Mouse (Mus musculus): Measurements from ENCODE around the gene Foxp1.

DNA sequence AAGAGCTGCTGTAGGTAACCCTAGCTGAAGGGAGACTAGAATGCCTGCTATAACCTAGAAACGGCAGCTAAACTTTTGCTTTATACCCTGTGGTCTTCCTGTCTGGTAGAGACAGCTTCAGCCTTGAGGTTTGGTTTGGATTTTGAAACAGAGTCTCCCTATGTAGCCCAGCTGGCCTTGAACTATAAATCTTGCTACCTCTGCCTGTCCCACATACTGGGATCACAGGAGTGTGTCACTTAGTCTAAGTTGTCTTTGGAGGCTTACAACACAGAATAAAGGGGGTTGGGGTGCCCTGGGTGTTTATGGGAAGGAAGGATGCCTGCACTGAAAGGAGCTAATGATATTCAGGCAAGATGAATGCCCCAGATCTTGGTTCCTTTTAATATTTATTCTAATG is 30.3 kb upstream of the Foxp1 start:
- TF ChIP-seq CTCF (IDR thresholded peaks at IDR 0.05; ENCODE audit: low read depth, low read length) (no peak), GATA1 (IDR thresholded peaks at IDR 0.05; ENCODE audit: borderline replicate concordance, low read length) (no peak), GATA2 (IDR thresholded peaks at IDR 0.05; ENCODE audit: borderline replicate concordance, low read depth, low read length) (no peak), TAL1 (conservative IDR thresholded peaks at IDR 0.05; ENCODE audit: low read depth, low read length) (no peak), POLR2AphosphoS5 (IDR thresholded peaks at IDR 0.05; ENCODE audit: insufficient replicate concordance, low read depth, low read length) (no peak)

All from G1E (cell line).